Mouse (Mus musculus) thymus, postnatal 0 days (tissue): ENCODE measurements around the gene Naa38. TPM values are rescaled to one million over a fixed set of nuclear protein-coding genes. Genes with fewer than 3 reads are reported as not detected.
"Not testable (repeated sequence)": the region's sequence is repeated elsewhere in the genome, so short reads cannot be mapped to it uniquely, and the experiment has no call there.

Source experiments
- DNase-seq: peaks from one replicate; pipeline ENCODE4 v3.0.0-alpha.2; 2015; ENCODE audit warnings: low spot score
- polyA plus RNA-seq: library from polyadenylated mRNA; unstranded; fragments of >200 nt; fragmentation: Nextera tagmentation; extraction: Ambion mirVana; gene quantifications from 2 replicates; pipeline ENCODE4 v1.2.1, GENCODE M21; 2015

Gene Naa38
- 194 and 211 TPM in 2 replicates for polyA plus RNA-seq

DNA sequence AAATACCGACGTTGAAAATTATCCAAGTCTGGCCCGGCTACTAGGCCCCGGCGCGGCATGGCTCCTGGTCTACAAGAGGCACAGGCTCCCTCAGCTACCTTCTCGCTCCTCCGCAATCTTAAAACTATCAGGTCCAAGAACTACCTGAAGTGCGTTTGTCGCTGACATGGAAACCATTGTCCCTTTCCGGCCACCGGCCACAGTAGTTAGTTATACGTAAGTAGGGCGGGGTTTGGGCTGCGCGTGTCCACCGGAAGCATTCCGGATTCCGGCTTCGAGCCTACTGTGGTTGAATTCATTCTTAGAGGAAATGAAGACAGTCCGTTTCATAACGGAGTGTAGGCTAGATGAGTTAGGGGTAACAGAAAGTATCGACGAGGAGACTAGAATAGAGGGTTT lies at the start of gene Naa38, which contains the start of gene Cyb5d1:
TSS of gene Naa38 (plus strand) at position 253 of the 399 bp plus-strand sequence.
TSS of gene Cyb5d1 (minus strand) at position 397 of the 399 bp plus-strand sequence.
- not testable (repeated sequence) for DNase-seq

DNA sequence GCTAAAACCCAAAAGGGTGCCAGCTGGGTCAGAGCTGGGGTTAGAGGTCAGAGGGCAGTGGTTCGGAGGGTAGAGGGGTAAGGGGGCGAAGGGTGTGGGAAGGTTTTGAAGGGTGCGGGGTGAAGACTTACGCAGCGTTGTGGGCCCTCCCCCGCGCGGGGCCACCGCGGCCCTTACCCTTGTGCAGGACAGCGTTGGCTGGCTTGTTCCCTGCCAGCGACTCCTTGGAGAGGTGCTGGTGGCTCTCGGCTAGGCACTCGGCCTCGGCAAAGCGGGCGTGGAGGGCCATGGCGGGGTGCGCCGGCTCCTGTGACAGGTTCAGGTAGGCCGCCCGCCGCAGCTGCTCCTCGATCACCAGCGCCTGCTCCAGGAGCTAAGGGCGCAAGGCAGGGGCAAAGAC lies 48.8 kb upstream of the Naa38 start:
- no peak for DNase-seq

DNA sequence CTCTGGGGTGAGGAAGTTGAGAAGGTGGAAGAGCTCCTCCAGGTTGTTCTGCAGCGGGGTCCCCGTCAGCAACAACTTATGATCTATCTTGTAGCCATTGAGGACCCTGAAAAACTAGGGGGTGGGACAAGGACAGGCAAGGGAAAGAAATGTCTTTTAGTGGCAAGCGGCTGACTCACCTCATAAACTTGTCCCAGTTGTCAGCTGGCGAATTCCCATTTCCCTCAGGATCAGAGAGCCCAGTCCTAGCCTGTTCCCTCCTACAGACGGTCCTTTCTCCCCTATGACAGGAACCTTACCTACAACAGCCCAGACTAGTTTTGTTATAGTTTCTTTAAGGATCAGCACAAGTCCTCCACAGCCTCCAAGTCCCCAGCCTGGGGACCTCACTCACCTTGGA lies 38.7 kb upstream of the Naa38 start:
- no peak for DNase-seq

DNA sequence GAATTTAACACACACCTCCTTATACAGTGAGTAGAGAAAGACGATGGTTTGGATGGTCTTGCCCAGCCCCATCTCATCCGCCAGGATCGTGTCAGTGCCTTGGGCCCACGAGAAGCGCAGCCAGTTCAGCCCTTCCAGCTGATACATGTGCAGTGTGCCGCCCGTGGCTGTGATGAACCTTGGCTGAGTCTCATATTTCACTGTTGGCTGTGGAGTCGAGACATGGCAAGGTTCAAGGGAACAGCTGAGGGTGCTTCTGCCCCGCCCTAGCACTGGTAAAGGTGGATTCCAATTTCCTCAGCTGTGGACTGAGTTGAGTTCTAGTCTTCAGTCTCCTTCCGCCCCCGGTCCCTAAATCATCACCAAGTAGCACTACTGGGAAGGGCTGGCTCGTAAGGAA lies 37.6 kb upstream of the Naa38 start:
- no peak for DNase-seq

DNA sequence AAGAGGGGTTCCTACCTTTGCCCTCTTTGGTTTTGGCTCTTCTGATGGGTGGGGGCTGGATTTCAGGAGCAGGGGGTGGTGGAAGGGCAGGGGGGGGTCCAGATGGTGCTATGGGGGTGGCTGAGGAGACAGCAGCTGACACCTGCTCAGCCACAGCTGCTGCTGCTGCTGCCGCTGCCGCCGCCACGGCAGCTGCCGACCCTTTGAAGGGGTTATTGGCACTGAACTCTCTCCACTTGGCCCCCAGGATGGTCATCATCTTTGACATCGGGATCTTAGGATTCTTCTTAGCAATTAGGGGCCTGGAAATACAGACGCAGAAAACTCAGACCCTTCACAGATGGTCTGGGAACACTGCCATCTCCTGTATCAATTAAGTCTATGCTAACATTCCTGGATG lies 33.3 kb upstream of the Naa38 start:
- no peak for DNase-seq

DNA sequence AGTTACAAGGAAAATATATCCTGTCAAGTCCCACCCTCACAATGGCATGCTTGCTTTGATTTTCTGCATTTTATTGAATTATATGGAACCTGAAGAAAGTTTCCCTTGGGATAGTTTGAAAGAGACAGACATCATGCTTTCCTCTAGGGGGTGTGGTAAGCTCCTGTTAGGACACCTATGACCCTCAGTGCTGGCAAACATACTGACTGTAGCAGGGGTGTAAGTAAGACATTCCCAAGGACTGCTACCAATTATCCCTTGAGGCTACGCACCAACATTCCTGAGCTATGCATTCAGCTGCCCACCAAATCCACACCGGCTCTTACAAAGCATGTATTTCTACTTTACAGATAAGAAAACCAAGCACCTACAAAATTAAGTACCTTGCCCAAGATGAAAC lies 32.8 kb upstream of the Naa38 start:
- DNase-seq = no peak

DNA sequence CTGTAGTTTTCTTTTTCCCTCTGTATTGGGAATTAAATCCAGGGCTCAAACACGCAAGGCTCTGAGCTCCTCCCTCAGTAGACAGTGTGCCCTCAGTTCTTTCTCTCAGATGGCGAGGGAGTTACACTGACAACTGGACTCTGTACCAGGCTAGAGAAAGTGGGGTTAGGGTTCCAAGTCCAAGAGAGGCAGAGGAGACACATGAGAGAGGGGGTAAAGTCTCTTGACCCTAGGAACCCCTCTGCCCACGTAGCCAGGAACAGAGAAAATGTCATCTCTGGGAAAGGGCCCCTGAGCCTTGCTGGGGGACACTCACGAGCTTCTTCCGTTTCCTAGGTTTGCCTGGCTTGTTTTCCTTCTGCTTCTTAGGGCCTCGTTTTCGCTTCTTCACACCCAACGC lies 30.9 kb upstream of the Naa38 start:
- no peak for DNase-seq

DNA sequence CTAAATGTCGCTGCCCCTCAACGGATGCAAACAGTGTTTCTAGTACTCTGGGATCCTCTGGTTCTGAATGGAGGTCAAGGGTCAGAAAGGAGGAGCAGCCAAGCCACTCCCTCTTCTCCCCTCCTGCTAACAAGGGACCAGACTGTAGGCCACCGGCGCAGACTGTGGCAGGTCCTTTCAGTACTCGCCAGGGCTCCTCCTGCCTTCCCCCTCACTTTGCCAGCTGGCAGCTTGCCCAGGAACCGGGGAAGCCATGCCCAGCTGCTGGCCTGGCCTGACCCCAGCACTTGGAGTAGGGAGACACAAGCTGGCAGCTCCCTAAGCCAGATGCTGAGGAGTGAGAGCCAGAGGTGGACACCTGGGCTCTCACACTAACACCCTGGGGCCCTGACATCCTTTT lies 30.4 kb upstream of the Naa38 start:
- DNase-seq = no peak

DNA sequence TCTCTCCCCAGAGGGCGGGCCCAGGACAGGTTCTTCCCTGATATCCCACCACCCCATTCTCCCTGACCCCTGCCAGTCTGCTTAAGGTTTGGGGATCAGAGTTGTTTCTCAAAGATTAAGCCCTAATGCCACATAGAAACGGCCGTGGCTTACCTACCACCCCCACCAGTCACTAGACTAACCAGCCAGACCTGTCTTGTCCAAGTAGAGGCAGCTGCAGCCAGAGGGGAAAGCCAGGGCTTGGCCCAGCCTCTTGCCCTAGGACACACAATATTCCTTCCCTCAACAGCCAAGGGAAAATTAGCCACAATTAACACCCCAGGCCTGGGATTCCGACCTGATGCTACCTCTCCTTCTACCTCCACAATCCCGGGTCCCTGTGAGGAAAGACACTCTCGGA lies 29.6 kb upstream of the Naa38 start:
- DNase-seq = no peak

DNA sequence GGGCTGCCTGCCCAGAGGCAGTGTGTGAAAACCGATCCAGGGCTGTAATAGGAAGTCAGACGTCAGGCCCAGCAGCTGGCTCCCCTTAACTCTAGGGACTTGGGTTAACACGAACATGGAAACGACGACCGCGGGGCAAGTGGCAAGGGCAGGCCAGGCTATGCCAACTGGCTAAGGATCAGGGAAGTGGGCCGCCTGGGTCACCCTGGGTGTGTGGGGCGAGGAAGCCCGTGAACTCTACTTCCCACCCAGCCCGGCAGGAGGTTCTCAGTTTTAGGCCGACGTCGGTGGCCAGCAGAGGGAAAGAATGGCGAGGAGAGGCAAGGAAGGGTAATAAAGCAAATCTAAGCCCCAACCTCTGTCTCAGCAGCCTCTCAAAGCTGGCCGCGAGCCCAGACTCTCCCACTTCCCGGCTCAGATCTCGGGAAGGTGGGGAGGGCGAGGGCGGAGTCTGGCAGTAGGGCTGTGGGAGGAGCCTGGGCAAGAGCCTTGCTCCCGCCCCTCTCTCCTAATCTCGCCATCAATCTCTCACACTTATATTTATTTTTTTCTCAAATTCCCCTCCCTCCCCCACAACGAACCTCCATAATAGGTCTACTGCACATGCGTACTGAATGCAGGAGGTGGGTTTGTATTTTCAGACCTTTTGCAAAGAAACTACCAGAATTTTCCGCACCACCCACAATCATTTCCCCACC lies 29.0 kb upstream of the Naa38 start:
- DNase-seq = peak; percentile 75

DNA sequence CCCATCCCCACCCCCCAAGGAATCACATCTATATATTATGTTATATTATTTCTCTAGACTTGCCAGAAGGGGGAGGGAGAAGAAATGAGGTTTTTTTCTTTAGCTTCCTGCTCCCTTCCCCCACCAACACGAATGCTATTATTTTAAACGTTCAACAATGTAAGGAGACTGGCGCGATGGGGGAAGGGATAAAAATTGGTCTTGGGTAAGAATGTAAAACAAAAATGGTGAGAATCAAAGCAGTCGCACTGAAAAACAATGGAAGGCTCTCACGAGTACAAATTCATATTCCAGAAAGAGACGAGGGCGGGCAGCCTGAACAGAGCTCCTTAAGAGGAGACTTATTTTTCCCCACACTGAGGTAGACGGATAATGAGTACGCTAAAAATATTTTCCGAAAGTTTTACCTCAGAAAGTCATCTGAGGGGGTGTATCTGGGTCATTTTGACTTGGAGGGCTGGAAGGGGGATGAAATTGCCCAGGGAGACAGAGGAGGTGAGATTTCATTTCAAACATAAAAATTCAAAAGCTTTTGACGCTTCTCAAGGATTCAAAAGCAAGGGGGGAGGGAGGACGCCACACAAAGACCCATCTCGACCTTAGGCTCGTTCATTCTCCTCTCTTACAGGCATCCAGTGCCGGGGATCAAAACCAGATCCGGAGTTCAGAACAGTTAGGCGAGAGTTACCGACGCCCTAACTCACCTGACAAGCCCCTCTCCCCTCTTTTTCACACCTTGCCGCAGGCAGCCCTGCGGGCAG lies 28.3 kb upstream of the Naa38 start:
- DNase-seq = no peak

DNA sequence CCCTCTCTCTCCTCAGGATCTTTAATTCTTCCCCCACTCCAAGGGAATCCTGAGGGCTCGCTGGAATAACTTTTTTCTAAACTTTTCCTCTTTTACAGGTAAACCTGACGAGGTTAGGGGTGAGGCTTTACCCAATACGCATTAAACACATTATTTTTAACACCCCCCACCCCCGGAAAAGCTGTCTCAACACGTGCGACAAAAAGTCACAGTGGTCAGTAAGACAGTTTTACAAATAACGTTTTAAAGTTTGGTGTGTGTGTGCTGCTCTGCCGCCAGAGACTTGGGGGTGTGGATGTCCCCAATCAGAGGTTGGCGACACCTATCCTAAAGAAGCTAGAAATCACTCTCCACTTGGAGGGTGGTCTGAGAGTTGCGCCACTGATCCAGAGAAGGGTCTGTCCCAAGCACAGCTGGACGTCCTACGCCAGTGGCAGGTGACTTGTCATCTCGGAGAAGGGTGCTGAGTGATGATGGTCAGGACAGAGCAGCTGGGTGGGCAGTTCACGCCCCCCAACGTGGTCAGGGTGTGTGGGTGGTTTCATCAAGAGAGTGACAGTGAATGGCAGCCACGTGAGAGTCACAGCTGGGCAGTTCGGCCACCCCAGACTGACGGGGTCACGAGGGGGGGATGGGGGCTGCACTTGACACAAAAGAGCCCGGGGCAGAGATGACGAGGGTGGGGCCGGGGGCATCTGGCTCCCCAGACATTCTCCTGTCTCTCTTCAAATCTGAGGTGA lies 27.5 kb upstream of the Naa38 start:
- DNase-seq = no peak

DNA sequence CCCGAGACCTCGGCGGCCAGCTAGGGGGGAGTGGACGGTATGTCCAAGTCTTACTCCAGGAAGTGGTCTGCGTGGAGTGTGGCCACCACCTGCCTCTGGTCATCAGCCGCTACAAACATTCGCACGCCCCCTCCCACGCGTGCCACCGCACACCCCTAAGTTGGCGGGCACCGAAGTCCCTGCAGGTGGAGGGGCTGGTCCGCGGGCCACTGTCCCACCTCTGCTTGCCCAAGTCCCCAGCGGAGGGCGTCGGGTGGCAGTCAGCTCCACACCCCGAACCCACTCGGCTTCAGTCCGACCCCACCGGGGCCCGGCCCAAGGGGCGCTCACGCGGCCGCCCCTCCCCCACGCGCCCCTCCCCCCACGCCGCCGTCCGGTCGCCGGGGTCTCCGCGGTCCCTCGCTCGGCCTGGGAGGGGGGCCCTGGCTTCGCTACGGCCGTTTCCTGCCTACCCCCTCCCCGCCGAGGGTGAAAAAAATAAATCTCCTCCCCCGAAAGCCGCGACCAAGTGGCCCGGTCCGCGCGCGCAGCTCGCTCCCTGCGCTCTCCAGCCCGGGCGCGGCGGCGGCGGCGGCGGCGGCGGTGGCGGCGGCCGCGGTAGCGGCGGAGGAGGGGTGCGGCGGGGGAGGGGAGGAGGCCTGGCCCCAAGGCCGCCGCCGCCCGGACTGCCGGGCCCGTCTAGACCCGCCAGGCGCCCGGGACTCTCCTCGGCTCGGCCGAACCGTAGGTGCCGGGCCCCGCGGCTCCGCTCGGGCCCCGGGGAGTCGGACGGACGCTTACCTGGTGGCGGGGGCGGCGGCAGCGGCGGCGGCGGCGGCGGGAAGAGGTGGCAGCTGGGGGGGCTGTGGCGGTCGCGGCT lies 26.7 kb upstream of the Naa38 start:
- DNase-seq = peak; percentile 25

DNA sequence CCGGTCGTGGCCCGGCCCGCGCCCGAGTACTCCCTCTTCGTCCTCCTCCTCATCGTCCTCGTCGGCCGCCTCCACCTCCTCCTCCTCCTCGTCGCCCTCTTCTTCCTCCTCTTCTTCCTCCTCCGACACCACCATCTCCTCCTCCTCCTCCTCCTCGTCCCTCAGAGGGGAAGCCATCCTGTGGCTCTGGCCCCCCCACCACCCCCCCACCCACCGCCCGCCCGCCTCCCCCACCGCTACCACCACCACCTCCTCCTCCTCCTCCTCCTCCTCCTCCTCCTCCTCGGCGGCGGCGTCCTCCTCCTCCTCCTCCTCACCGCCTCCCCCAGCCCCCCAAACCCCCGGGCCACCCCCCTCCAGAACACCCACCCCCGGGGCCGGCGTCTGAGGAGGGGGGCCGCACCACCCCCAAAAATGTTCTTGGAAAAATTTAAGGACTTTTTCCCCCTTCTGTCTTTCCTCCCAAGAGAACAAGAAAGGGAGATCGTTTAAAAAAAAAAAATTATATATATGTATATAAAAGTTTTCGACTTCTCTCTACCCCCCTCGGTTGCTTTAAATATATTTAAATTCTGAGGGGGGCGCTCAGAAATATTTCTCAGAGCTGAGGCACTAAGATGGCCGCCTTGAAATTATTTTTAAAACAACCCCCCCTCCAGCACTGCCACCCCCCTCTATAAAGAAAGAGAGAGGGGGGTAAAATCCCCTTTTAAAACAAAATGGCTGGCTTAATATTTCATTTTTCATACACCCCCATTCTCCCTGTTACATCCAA lies 25.9 kb upstream of the Naa38 start, which contains the start of gene Chd3:
TSS of gene Chd3 (minus strand) at position 192 of the 775 bp plus-strand sequence.
- DNase-seq = no peak

DNA sequence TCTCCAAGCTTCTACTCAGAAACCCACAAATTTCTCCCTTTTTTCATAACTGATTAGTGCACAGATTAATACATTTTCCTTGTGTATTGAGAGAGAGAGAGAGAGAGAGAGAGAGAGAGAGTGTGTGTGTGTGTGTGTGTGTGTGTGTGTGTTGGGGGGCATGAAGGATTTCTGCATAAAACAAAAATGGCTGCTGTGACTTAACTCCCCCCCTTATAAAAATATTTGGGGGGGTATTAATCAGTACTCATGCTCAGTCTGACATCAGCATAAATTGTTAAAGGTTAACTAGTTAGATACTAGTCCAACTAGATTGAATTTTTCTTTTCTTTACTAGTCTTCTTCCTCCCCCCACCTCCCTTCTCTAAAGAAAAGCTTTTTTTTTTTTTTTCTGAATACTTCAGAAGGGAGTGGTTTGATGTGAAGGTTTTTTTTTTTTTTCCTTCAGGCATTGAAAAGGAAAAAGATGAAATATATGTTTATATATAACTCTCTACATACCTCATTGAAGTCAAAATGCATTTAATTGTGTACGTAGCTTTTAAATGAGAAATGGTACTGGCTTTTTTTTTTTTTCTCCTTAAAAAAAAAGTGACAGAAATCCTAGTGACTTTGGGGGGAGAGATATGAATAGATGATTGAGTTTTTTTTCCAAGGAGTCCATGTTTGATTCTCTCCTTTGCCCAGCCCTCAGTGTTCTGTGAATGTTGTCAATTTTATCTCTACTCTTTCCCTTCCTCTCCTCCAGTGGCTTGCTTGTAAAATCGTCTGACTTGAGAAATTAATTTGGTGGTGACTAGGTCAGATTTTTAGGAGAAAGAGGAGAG lies 25.1 kb upstream of the Naa38 start:
- DNase-seq = no peak

DNA sequence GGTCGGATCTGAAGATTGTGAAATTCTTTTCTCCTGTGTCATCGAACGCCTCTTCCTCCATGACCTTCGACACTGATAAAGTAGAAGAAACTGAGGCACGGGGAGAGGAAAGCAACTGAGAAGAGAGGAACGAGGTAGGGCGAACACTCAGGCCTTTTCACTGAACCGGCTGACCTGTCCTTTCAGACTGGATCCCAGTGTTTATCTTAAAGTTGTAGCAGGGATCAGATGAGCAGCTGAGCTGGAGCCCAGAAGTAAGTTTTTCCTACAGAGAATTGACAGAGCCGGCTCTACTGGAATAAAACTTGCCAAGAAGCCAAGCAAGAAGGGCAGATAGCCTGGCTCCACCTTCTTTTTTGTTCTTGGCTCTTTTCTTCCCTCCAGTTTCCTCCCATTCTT lies 24.5 kb upstream of the Naa38 start:
- no peak for DNase-seq

DNA sequence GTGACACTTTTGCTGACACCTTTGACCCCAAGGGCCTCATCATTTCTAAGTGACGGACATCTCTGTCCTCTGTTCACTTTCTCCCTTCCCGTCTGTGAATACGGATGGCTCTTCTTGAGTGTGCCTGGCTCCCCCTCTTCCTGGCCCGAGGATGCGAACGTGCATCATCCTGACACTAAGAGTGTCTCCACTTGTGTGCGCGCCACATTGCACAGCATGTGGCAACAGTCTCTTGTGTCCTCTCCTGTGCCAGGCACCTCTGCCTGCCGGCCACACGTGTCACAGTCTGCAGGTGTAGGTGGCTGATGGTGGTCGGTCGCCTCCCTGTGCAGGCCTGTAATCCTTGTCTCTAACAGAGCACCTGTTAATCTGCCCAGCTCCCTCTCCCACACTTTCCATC lies 23.7 kb upstream of the Naa38 start:
- DNase-seq = no peak

DNA sequence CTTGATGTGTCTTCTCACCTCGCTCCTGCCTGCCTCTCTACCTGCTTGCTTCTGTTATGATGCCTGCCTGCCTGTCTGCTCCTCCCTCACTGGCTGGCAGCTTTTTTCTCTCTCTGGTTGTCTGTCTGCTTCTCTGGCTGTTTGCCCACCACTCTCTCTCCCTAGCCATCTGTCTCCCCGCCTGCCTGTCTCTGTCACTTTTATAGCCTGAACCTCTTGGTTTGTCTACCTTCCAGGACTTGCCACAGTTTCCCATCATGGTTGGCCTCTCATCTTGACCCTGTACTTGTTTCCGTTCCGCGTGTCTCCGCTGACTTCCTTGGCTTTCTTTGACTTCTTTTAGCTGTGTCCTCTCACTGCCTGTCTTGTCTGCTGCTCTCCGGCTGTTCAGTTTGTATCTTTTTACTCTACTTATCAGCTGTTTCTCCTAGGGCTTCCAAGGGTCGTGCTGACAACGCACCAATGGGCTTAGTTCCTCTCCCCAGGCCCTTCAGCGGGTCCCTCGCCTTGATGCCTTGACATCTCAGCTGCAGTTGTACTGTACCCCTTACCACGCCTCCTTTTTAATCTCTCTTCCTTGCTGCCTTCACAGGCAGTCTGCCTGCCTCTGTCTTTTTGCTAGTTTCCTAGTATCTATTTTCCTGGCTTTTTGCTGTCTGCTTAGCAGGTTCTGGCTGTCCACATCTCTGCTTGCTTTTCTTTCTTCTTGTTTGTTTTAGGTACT lies 23.1 kb upstream of the Naa38 start:
- DNase-seq = no peak

DNA sequence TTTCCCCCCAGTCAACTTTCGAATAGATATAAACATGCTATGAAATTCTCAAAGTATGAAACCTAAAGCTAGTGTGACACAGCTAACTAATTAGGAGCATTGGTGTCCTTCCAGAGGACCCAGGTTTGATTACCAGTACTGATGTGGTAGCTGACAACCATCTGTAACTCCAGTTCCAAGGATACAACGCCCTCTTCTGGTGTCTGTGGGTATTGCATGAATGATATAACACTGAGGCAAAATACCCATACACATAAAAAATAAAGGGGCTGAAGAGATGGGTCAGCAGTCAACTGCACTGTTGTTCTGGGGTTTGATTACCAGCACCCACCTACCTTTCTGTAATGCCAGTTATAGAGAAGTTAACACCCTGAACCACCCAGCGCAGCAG lies 22.5 kb upstream of the Naa38 start:
- DNase-seq = no peak
